17 mouse cellular contexts compared by ENCODE assay signal in the genomic region with DNA sequence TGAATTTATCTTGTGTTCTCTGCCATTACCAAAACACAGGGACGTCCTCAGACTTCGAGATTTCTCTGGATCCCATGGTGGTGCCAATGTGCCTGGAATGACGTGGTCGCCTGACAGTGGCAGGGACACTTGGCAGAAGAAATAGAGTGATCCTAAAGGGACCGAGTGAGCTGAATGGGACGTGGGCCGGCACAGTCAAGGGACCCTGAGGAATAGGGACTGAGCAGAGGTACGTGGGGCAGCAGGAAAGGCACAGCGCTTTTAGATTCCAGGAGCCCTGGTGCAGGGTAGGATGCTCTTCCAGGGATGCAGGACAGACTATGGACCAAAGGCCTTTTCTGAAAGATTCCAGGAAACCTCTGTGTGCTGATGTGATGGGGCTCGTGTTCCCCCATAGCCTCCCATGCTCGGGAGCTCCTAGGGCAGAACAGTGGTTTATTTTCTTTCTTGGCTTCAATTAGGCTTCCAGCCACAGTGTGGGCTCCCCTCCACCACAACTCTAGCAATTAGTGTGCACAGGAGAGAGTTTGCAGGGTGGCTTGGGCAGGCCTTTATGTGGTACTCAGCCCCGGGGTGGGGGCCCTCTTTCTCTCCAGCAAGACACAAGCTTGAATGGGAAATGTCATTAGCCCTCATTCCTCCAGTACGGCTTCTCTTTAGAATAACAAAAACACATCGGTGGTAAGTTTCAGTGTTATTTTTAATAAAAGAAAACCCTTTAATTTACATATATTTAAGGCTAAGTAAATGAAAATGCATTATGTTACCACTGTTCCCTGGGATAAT.
DNase-seq lines count a peak whose midpoint lies in the region; ATAC-seq lines count a peak whose summit lies in the region.
"Had no signal": no experiment of that assay in that cellular context is flagged by ENCODE, and none has a peak within 500 bp of the region (broad histone marks: within the 10 kb centered on the region; RNA-seq: fewer than 3 reads in every experiment).

No protein-coding gene starts in this region.

- peaks cover 80% of the 10 kb centered on the region for H3K27me3 ChIP-seq in embryonic facial prominence, embryonic 10.5 days (replicated peaks; ENCODE audit: low read depth, poor library complexity, severe bottlenecking)
- H3K27me3 ChIP-seq in forebrain, embryonic 15.5 days, result peaks cover 45% of the 10 kb centered on the region
- peaks cover 83% of the 10 kb centered on the region for H3K27me3 ChIP-seq in midbrain, embryonic 13.5 days
- H3K27me3 ChIP-seq in intestine, embryonic 15.5 days (replicated peaks), result 0 out of 2 replicates have a peak, but pooled peaks cover 12% of the 10 kb centered on the region

- no peaks in the 10 kb centered on the region for H3K36me3 ChIP-seq in embryonic facial prominence, embryonic 10.5 days (replicated peaks)
- no peaks in the 10 kb centered on the region for H3K36me3 ChIP-seq in forebrain, embryonic 15.5 days
- H3K36me3 ChIP-seq in midbrain, embryonic 13.5 days, result no peaks in the 10 kb centered on the region
- no peaks in the 10 kb centered on the region for H3K36me3 ChIP-seq in intestine, embryonic 15.5 days
- H3K36me3 ChIP-seq: neural tube, embryonic 15.5 days had no signal

- H3K4me1 ChIP-seq in embryonic facial prominence, embryonic 10.5 days, result peaks cover 19% of the 10 kb centered on the region
- peaks cover 40% of the 10 kb centered on the region for H3K4me1 ChIP-seq in forebrain, embryonic 15.5 days
- H3K4me1 ChIP-seq in midbrain, embryonic 13.5 days (replicated peaks), result peaks cover 22% of the 10 kb centered on the region
- no peaks in the 10 kb centered on the region for H3K4me1 ChIP-seq in intestine, embryonic 15.5 days (replicated peaks)

- DNase-seq in layer of hippocampus, postnatal 10 days (ENCODE audit: low spot score in 2 of 2), result peak; percentile 10 to 35
- no peak for DNase-seq in layer of hippocampus, adult 9-11 months
- DNase-seq in embryonic facial prominence, embryonic 10.5 days (ENCODE audit: low spot score), result no peak
- no peak for DNase-seq in gastrocnemius, postnatal 25 days
- DNase-seq: cerebellum, adult 8-10 months; heart, adult 11 months; kidney, adult 8-10 months; kidney, postnatal 4 days; liver; lung, embryonic 14.5 days; retina, postnatal 1 day; thymus, postnatal 36 days had no signal

- no peak overlapping the region for H3K4me3 ChIP-seq in embryonic facial prominence, embryonic 10.5 days
- H3K4me3 ChIP-seq in forebrain, embryonic 15.5 days, result no peak overlapping the region
- H3K4me3 ChIP-seq in midbrain, embryonic 13.5 days (replicated peaks), result no peak overlapping the region
- H3K4me3 ChIP-seq in intestine, embryonic 15.5 days (replicated peaks), result no peak overlapping the region
- H3K4me3 ChIP-seq: neural tube, embryonic 15.5 days had no signal

- peak; percentile 93 for ATAC-seq in forebrain, embryonic 15.5 days (replicated peaks)
- peak; percentile 87 for ATAC-seq in midbrain, embryonic 13.5 days
- ATAC-seq in intestine, embryonic 15.5 days, result no peak

- H3K4me2 ChIP-seq in forebrain, embryonic 15.5 days (replicated peaks), result 0 out of 2 replicates have a peak overlapping the region, but pooled peaks have one; percentile 2
- no peak overlapping the region for H3K4me2 ChIP-seq in midbrain, embryonic 13.5 days (replicated peaks)
- H3K4me2 ChIP-seq in intestine, embryonic 15.5 days (replicated peaks), result no peak overlapping the region
- H3K4me2 ChIP-seq: lung, embryonic 14.5 days; neural tube, embryonic 15.5 days had no signal

- WGBS in embryonic facial prominence, embryonic 10.5 days, result 63% methylated on average over 14 of the region's 14 CpGs
- 14% methylated on average over 14 of the region's 14 CpGs for WGBS in forebrain, embryonic 15.5 days
- WGBS in midbrain, embryonic 13.5 days, result 57% methylated on average over 14 of the region's 14 CpGs
- WGBS in intestine, embryonic 15.5 days, result 82% methylated on average over 14 of the region's 14 CpGs

- 0 out of 2 replicates have a peak overlapping the region, but pooled peaks have one; percentile 14 for H3K27ac ChIP-seq in embryonic facial prominence, embryonic 10.5 days (replicated peaks)
- peak overlapping the region; percentile 83 for H3K27ac ChIP-seq in forebrain, embryonic 15.5 days (replicated peaks)
- H3K27ac ChIP-seq in midbrain, embryonic 13.5 days, result no peak overlapping the region; the same call in 1 of the 2 replicates
- H3K27ac ChIP-seq in intestine, embryonic 15.5 days, result no peak overlapping the region
- H3K27ac ChIP-seq: macrophage; neural tube, embryonic 15.5 days had no signal

- H3K9ac ChIP-seq in forebrain, embryonic 15.5 days (replicated peaks), result no peak overlapping the region
- no peak overlapping the region for H3K9ac ChIP-seq in midbrain, embryonic 13.5 days (replicated peaks)
- H3K9ac ChIP-seq in intestine, embryonic 15.5 days, result no peak overlapping the region
- H3K9ac ChIP-seq: lung, embryonic 14.5 days; neural tube, embryonic 15.5 days had no signal

- H3K9me3 ChIP-seq in embryonic facial prominence, embryonic 10.5 days, result no peaks in the 10 kb centered on the region
- no peaks in the 10 kb centered on the region for H3K9me3 ChIP-seq in forebrain, embryonic 15.5 days
- no peaks in the 10 kb centered on the region for H3K9me3 ChIP-seq in midbrain, embryonic 13.5 days
- H3K9me3 ChIP-seq in intestine, embryonic 15.5 days, result no peaks in the 10 kb centered on the region
- H3K9me3 ChIP-seq: neural tube, embryonic 15.5 days had no signal

Comparison
In these comparisons a context has a peak if more than half of its experiments do, and no peak if none do; other contexts are left out.
1. DNase-seq: peak in layer of hippocampus, postnatal 10 days (2 of 2); none in layer of hippocampus, adult 9-11 months (single experiment), embryonic facial prominence, embryonic 10.5 days (single experiment) and gastrocnemius, postnatal 25 days (single experiment).
2. H3K27ac ChIP-seq: peak in embryonic facial prominence, embryonic 10.5 days (single experiment) and forebrain, embryonic 15.5 days (single experiment); none in midbrain, embryonic 13.5 days (single experiment) and intestine, embryonic 15.5 days (single experiment).